Mouse (Mus musculus): ENCODE results near the gene Ablim1. TPM values are rescaled to one million over a fixed set of nuclear protein-coding genes. Genes with fewer than 3 reads are reported as not detected.
A peak's percentile ranks its signal among the peaks of the same experiment; 100 is the strongest.

Ablim1 gene
- total RNA-seq, 4 experiments from 2014 or later: 103 to 121 (median 110) TPM

DNA sequence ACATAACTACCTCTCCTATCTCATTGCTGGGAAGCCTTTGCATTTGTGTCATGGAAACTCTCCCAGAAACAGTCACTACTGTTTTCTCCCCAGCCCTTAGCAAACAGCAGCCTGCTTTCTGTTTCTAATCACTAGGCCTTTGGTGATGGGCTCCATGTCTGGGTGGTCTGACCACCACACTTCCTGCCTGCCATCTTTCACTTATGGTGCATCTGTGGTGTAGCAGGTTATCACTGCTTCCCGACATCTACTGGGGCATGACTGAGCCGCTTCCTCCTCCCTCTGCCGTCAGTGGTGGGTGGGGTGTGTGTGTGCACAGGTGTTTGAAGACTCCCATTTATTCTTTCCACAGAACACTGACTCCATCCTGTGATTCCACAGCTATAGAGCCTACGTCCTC is 183.4 kb downstream of the Ablim1 start:
- no peak for DNase-seq (ENCODE audit: low spot score in 2 of 2)

DNA sequence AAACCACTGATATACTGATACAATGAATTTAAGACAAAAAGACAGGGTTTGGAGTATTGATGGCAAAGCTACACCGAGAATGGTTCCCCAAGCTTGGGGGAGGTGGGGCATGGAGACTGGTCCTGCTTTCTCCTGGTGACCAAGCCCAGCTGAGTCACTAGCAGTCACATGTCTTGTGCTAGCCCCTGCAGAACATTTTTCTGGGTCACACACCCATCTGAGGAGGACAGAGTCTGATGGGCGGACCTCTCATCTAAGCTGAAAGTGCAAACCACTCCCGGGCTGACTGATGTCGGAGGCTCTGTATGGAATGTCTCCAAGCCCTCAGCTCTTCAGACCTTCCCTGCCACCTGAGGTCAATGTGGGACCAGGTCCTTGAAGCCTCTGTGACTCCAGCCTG is 184.1 kb downstream of the Ablim1 start:
- no peak for DNase-seq (ENCODE audit: low spot score in 2 of 2)

DNA sequence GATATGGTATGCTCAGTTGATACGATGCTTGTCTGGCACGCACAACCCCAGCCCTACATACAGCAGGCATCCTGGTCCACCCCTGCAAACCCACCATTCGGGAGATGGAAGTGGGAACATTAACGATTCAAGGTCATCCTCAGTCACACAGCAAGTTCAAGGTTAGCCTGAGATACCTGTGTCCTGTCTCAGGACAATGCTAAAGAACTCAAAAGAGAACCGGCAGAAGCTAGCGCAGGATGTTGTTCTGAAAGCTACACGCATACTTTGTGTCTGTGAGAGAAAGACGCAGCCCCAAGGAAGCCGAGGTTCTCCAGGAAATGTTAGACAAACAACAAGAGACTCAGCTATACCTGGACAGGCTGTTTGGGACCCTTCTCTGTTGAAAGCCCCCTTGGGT is 185.0 kb downstream of the Ablim1 start:
- DNase-seq (ENCODE audit: low spot score in 2 of 2): no peak

DNA sequence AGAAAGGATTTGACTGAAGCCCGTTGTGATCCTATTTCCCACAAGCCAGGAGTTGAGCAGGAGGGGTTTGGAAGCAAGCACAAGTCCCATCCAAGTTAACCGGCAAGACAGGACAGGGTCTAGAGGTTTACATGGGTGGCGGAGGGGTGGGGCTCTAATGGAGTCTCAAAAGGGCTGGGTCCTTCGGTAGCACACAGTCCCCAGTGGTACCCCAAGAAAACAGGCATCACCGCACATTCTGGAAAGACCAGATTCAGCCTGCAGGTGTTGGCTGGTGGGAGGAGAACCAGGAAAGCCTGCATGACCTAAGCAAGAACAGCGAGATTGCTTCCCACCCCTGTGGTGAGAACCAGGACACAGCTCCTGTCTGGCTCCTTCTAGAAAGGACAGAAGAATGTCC is 186.7 kb downstream of the Ablim1 start:
- no peak for DNase-seq (ENCODE audit: low spot score in 2 of 2)

DNA sequence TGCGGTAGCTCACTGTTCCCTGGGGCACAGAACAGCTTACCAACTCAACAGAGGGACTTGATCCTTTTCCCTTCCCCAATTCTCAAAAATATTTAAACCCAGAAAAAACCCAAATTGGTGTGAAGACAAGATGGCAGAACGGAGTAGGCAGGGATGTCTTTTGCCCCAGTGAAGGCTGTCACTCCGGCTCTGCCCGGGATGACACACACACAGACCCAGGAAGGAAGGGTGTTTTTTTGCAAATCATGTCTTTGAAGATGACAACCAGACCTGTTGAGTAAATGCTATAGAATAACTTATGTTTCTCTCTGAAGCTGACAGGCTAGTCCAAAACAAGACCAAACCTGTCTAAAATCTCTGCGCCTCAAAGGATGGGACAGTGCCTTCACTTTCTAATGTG is 187.2 kb downstream of the Ablim1 start:
- DNase-seq (ENCODE audit: low spot score in 2 of 2): no peak

DNA sequence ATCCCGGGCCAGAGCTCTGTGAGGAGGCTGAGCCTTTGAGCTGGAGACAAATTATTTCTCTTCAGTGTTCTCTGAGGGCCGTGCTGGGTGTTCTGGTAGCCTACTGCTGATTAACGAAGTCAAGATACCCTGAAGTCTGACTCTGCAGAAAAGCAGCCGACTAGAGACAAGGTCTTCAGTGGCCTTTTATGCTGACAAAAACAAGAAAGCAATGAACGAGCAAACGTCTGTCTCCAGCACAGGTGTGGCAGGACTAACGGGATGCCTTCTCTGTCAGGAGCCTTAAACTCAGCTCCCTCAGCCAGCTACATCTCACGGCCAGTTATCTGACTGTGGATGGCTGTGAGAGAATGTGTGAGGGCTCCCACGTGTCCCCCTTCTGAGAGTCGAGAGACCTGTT is 187.8 kb downstream of the Ablim1 start:
- no peak for DNase-seq (ENCODE audit: low spot score in 2 of 2)

DNA sequence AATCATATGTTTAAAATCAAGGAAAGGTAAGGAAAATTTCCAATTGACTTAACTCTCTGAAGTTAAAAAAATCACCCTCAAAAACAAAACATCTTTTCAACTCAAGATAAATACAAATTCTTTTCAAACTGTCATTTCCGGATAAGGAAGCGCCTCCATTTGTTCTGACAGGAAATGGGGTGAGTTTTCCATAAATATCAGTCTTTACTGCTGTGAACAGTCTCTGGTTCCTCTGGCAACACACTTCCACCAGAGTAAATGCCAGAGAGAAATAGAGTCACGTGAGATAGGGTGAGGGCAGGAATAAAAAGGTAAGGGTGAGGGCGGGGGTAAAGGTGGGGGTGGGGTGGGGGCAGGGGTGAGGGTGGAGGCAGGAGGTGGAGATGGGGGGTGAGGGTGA is 189.8 kb downstream of the Ablim1 start:
- no peak for DNase-seq (ENCODE audit: low spot score in 2 of 2)

DNA sequence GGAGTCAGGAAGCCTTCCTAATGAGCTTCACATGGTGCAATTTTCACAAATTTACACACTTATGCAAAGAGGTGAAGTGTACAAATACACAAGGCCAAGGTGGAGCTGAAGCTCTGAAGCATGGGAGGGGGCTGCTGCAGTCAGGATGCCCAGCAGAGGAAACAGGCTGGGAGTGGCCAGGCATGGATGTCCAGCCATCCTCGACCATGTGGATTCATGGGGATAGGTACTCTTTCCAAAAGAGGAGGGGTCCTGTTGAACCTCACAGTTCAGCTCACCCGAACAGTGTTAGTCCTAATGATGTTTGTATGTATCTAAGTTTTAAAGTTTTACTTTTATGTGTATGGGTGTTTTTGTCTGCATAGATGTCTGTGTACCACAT is 190.6 kb downstream of the Ablim1 start:
- DNase-seq (ENCODE audit: low spot score in 2 of 2): no peak

DNA sequence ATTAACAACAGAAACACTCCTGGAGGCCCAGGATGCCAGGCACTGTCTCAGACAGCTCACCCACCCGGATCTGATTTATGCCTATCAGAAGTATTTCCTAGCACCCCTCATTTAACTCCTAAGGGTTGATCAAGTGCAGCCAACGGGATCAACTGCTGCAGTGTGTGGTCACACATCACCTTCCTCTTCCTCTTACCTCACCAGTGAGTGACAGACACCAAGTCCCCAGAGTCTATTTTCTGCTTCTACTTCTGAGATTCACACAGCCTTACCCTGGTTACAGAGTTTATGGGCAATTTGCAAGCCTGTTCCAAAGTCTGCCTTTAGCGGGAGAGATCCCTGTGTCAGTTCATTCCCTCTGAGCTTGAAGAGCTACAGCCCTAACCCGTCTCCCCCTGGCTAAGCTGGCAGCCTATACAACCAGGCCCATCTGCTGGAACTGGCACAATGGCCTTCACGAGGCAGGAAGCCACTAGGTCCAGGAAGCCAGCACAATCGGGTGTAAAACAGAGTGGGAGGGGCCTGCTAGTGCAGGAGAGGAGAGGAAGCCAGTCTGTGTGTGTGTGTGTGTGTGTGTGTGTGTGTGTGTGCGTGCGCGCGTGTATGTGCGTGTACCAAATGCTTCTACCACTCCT is 191.1 kb downstream of the Ablim1 start:
- DNase-seq (ENCODE audit: low spot score in 2 of 2): no peak

DNA sequence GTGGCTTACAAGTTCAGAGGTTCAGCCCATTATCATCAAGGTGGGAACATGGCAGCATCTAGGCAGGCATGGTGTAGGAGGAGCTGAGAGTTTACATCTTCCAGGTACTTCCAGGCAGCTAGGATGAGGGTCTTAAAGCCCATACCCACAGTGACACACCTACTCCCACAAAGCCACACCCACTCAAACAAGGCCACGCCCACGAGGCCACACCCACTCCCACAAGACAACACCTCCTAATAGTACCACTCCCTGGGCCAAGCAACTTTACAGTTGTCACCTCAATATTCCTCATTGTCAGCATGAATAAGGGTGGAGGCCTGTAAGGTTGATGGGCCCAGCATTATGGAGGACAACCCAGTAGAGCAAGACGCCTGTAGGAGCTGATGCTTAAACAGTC is 192.5 kb downstream of the Ablim1 start:
- DNase-seq (ENCODE audit: low spot score in 2 of 2): no peak

DNA sequence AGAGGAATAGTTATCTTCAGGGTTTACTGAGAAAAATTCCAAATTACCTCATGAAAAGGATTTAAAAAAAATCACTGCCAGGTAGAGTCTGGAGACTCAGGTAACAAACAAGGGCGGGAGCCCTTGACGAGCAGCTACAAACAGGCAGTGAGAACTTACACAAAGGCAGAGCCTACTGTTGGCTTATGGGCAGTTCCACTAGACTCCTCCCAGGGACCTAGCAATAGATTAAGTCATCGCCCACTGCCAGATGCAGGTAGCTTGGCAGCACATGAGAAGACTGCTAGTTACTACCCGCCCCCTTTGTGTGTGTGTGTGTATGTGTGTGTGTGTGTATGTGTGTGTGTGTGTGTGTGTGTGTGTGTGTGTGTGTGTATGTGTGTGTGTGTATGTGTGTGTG is 193.7 kb downstream of the Ablim1 start:
- no peak for DNase-seq (ENCODE audit: low spot score in 2 of 2)

DNA sequence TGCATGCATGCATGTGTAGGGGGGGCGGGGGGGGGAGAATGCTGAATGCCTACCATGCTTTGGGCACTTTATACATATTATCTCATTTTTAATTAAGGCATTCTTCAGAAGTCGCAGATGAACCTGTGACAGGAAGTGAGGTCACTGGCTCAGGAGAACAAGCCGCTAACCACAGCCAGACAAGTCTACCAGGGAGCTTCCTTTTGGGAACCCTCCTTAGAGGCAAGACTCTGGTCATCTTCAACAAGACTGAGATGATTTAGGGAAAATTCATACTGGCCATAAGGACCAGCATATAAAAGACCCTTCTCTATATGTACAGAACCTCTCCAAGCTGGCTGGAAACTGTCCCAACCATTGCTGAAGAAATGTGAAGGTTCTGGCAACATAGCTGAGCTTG is 195.1 kb downstream of the Ablim1 start:
- no peak for DNase-seq (ENCODE audit: low spot score in 2 of 2)

DNA sequence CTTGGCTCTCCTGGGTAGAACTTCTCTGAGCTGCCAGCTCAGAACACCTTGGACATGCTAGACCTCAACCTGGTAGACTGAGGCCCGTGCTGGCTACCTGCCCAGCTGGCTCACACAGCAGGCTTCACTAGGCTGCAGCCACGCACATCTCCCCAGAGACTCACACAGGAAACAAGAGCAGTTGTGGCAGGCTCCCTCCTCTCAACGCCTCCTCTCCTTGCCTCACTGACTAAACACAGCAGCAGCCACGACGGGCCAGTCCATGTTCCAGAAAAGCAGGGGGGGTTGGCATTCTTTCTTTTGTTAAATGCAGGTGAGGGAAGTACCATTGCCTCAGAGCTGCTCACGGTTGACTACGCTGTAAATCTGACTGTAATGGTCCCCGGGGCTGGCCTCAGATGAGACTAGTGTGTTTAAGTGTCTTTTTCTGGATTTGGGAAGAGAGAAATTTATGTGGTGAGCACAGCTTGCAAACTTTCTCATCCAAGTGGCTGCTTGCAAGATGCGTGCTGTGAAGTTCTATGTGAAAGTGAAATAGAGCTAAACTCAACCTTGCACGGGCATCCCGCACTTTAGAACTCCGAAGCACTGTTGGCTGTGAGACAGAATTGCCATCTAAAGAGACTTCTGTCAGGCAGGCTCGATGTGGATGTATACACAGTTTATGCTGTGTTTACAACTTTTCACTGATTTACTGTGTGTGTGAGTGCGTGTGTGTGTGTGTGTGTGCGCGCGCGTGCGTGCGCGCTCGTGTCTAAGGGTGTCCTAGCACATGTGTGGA is 195.7 kb downstream of the Ablim1 start:
- peak; percentile 54 to 87 for DNase-seq (ENCODE audit: low spot score in 2 of 2)

DNA sequence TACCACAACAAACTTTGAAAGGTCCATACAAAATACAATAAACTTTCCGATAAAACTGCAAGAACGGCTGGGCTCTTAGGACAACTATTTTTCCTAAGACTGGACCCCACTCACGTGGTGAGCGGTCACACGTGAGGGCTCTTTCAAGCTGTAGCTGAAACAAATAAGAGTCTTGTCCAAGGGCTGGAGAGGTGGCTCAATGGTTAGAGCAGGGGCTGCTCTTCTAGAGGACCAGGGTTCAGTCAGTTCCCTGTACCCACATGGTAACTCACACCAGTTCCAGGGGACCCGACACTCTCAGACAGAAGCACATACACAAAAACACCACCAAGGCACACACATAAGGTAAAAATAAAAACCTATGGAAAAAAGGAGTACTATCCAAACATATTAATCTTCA is 197.0 kb downstream of the Ablim1 start:
- DNase-seq (ENCODE audit: low spot score in 2 of 2): no peak

DNA sequence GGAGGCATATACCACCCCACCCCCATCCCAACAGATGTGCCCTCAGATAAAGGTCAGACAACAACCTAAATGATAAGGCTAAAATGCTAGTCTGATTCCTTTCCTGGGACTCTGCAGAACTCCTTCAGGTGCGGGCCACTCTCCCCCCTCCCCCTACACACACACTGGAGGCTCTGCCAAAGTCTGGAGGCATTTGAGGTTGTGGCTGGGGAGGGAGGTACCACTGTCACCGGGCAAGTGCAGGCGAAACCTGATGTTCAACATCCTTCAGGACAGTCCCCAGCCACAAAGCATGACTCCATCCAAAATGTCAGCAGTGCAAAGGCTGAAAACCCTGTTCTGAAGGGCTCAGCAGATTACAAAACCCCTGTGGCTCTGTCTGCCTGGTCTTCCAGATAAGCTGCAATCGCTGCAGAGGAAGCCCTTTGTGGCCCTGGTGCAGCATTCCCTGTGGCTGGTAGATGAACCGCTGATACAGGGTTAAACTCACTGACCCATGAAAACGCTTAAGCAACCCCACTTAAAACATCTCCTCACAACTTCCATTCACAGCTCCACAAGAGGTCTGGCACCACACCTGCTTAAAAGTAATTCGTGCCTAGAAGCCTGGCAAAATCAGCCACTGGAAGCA is 197.7 kb downstream of the Ablim1 start:
- DNase-seq (ENCODE audit: low spot score in 2 of 2): no peak

DNA sequence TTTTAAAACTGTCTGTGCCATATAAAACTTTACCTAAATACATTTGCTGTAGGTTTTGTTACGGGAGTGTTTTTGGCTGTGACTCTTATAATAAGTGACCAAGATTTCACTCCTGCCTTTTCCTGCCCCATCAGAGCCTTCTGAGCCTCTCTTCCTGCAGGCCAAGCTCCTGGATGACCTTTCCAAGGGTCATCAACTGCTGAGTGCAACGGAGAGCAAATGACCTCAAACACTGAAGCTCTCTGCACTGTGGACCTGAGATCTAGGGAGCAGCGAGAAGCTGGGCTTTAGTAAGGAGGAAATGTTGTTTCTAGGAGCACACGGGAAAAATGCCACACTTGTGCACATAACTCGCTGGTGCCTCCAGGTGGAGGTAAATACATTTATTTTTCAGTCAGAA is 199.0 kb downstream of the Ablim1 start:
- no peak for DNase-seq (ENCODE audit: low spot score in 2 of 2)

DNA sequence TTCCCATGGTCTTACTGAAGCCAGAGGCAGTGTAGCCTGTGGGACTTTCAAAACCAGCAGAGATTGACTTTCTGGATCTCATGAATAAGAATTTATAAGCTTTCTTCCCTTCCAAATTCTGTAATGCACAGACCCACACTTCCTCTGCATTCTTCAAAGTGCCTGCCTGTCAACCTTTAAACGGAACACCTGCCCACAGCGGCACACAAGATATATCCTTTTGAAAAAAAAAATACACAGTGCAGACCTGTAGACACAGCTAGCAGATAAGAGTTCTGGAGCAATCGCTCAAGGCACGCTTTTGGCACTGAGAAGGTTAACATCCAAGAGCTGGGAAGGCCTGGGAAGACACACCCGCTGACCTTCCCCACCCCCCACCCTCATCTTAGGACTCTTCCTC is 199.8 kb downstream of the Ablim1 start:
- DNase-seq (ENCODE audit: low spot score in 2 of 2): no peak

DNA sequence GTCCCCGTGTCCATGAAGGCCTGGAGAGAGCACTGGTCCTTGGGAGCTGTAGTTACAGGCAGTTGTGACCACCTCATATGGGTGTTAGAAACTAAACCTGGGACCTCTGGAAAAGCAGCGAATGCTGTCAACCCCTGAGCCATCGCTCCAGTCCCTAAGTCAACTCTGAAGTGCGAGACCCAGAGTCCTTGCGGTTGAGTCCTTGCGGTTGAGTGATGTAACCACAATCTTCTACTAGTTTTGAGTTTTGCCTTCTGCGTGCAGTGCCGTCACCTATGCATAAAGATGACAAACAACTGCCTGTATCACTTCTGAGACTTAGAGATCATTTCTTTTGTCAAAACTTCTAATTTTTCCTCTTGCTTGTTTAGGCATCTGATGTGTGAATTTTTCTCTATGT is 200.7 kb downstream of the Ablim1 start:
- no peak for DNase-seq (ENCODE audit: low spot score in 2 of 2)

DNA sequence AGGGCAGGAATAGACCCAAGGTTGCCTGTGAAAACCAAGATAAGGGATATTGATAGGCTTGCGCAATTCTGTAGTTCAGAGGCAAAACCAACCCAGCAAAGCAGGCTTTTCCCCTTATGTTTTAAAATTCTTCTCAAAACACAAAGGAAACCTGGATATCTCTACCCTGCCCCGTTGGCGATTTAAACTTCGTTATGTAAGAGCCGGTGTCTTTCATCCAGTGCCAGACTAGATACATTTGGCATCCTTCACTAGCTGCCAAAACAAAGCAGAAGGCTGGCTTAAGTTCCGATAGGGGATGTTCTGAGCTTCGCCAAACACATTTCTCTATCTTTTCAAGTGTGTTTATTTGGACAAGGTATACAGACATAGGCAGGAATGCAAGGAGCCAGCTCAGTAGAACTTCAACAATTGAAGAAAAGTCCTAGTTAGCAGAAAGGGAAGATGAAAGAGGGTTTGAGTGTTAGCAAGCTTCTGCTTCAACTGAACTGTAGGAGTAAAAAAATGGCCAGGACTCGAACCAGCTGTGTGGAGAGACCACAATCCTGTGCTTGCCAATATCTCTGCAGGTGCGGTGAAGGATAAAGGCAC is 201.8 kb downstream of the Ablim1 start:
- DNase-seq (ENCODE audit: low spot score in 2 of 2): no peak

DNA sequence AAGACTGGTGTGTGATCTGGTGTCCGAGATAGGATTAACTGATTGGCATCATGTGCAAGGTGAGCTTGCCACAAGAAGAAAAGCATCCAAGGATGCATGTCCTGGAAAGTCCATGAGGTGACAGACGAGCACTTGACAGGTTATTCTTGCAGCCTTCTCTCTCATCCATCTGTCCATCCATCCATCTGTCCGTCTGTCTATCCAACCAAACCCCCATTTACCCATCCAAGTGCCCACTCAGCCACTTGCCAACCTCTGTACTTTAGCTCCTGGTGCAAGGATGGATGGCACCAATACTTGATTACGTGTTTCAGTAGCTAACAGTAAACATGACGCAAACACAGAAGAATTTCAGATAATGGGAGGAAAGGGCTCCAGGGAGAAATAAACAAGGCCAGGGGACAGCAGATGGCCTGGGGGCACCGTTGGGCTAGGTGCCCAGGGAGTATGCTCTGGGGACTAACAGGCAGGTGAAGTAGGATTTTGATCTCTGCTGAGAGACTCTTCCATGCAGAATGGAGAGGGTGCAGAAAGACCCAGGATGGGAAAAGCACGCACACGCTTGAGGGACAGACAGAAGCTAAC is 202.4 kb downstream of the Ablim1 start:
- no peak for DNase-seq (ENCODE audit: low spot score in 2 of 2)

DNA sequence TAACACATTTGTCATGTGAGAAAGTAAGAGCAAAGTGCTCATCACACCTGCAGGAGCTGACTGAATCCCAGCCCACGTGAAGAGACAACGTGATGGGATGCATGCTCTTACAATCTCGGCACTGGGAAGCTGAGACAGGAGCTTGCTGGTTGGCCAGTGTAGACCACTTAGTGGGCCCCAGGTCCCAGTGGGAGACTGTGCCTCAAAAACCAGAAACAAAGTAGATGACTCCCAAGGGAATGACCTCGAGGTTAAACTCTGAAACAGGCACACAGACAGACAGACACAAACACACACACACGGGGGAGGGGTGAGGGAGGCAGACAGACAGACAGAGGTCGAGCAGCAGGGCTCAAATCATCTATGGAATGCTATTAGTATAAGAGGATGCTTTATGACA is 203.4 kb downstream of the Ablim1 start:
- DNase-seq (ENCODE audit: low spot score in 2 of 2): no peak

DNA sequence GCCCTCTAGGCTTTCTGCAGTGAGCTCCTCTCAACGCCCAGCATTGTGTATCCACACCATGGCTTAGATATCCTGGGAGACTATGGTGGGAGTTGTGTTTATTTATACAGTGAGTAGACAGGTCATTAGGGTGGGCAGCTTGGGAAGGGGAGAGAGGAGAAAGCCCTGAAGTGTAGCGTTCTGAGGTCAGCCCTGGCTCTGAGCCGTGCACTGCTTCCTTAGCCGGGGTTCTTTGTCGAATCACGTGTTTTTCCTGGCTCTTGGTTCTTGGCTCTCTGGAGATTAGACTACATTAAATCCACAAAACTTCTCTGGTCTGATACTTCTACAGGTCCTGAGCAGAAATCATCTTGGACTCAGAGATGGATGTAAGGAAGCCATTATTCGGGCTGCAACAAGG is 205.1 kb downstream of the Ablim1 start:
- no peak for DNase-seq (ENCODE audit: low spot score in 2 of 2)
